Mouse (Mus musculus) CH12.LX (cell line): Measurements from ENCODE around the gene Dner. TPM values are rescaled to one million over a fixed set of nuclear protein-coding genes. Genes with fewer than 3 reads are reported as not detected.

Source experiments
- DNase-seq: peaks from one replicate; pipeline ENCODE4 v3.0.0-alpha.2; 2013; ENCODE audit errors: extremely low read depth
- H3K27ac ChIP-seq: 2 replicates; pipeline ENCODE4 v1.5.1; 2012; ENCODE audit warnings: low read depth, mild to moderate bottlenecking, control low read depth, moderate library complexity; ENCODE audit not compliant: insufficient read depth
- H3K27me3 ChIP-seq: replicated peaks from 2 replicates; pipeline ENCODE3; 2012; ENCODE audit warnings: inconsistent platforms
- H3K36me3 ChIP-seq, 2 experiments: replicated peaks in 1 of 2; 2 replicates each; pipeline versions ENCODE3 to v1.6.1; 2012; ENCODE audit warnings: inconsistent platforms in 1 of 2, low read length in 1 of 2, mild to moderate bottlenecking in 1 of 2, mixed read lengths in 1 of 2, moderate library complexity in 1 of 2; ENCODE audit not compliant: control insufficient read depth in 1 of 2, insufficient read depth in 1 of 2
- H3K4me1 ChIP-seq, 2 experiments: 2 replicates each; pipeline ENCODE4 v1.6.1; 2012; ENCODE audit warnings: inconsistent platforms in 1 of 2, moderate library complexity in 1 of 2; ENCODE audit not compliant: insufficient read depth in 2 of 2, control insufficient read depth in 1 of 2
- H3K4me2 ChIP-seq: 2 replicates; pipeline ENCODE4 v1.6.1; 2012; ENCODE audit warnings: low read depth, mild to moderate bottlenecking, control low read depth; ENCODE audit not compliant: poor library complexity, insufficient read depth, severe bottlenecking
- H3K4me3 ChIP-seq, 3 experiments: fragments of 150-350 bp in 1 of 3; sonication (generic) in 1 of 3; replicated peaks in 1 of 3; 2 replicates each; pipeline versions ENCODE3 to v1.5.1; 2011 to 2012; ENCODE audit warnings: low read depth in 2 of 3, low read length in 2 of 3, mild to moderate bottlenecking in 2 of 3, moderate library complexity in 2 of 3, control low read depth in 1 of 3, improper control_type of control experiment in 1 of 3, inconsistent platforms in 1 of 3, mixed read lengths in 1 of 3; ENCODE audit not compliant: poor library complexity in 1 of 3
- H3K79me2 ChIP-seq: replicated peaks from 2 replicates; pipeline ENCODE4 v1.6.1; 2012; ENCODE audit warnings: mild to moderate bottlenecking, moderate library complexity; ENCODE audit not compliant: control insufficient read depth, poor library complexity, insufficient read depth, severe bottlenecking; ENCODE audit errors: extremely low read depth
- H3K9ac ChIP-seq: 2 replicates; pipeline ENCODE4 v1.6.1; 2012; ENCODE audit warnings: low read depth, mild to moderate bottlenecking, control low read depth, moderate library complexity; ENCODE audit not compliant: insufficient read depth
- H3K9me3 ChIP-seq: replicated peaks from 2 replicates; pipeline ENCODE3; 2012; ENCODE audit warnings: low read length, inconsistent platforms, mixed read lengths
- CHD2 ChIP-seq: IDR thresholded peaks from 2 replicates; pipeline ENCODE4 v1.6.1; 2011; ENCODE audit warnings: low read length, improper control_type of control experiment
- CTCF ChIP-seq, 2 experiments: IDR thresholded peaks in 1 of 2; conservative IDR thresholded peaks in 1 of 2; 2 replicates each; pipeline ENCODE4 v1.5.1; 2011 to 2012; ENCODE audit warnings: low read depth in 2 of 2, low read length in 2 of 2, improper control_type of control experiment in 1 of 2, inconsistent platforms in 1 of 2, mild to moderate bottlenecking in 1 of 2, moderate library complexity in 1 of 2
- E2F4 ChIP-seq: IDR thresholded peaks from 2 replicates; pipeline ENCODE4 v1.6.1; 2011; ENCODE audit warnings: low read depth, low read length, improper control_type of control experiment; ENCODE audit not compliant: insufficient replicate concordance
- HCFC1 ChIP-seq: IDR thresholded peaks from 2 replicates; pipeline ENCODE4 v1.6.1; 2012; ENCODE audit warnings: low read depth, mild to moderate bottlenecking, inconsistent platforms, low read length, improper control_type of control experiment
- IRF4 ChIP-seq: IDR thresholded peaks from 2 replicates; pipeline ENCODE4 v1.6.1; 2014; ENCODE audit warnings: low read depth, mild to moderate bottlenecking, inconsistent platforms, low read length, improper control_type of control experiment
- JUN ChIP-seq: IDR thresholded peaks from 2 replicates; pipeline ENCODE4 v1.6.1; 2011; ENCODE audit warnings: low read depth, mild to moderate bottlenecking, low read length, improper control_type of control experiment, moderate library complexity; ENCODE audit not compliant: insufficient read depth
- JUND ChIP-seq: conservative IDR thresholded peaks from 2 replicates; pipeline ENCODE4 v1.6.1; 2011; ENCODE audit warnings: low read depth, low read length, improper control_type of control experiment
- KAT2A ChIP-seq: IDR thresholded peaks from 2 replicates; pipeline ENCODE4 v1.6.1; 2012; ENCODE audit warnings: low read length, improper control_type of control experiment, inconsistent platforms; ENCODE audit not compliant: insufficient replicate concordance
- MAZ ChIP-seq: IDR thresholded peaks from 2 replicates; pipeline ENCODE4 v1.6.1; 2012; ENCODE audit warnings: low read depth, mild to moderate bottlenecking, inconsistent platforms, low read length, improper control_type of control experiment, moderate library complexity
- MEF2A ChIP-seq: IDR thresholded peaks from 2 replicates; pipeline ENCODE4 v1.6.1; 2014; ENCODE audit warnings: low read depth, mild to moderate bottlenecking, inconsistent platforms, low read length, improper control_type of control experiment, borderline replicate concordance
- MXI1 ChIP-seq: IDR thresholded peaks from 2 replicates; pipeline ENCODE4 v1.6.1; 2011; ENCODE audit warnings: mild to moderate bottlenecking, low read depth, low read length, improper control_type of control experiment
- MYC ChIP-seq: IDR thresholded peaks from 2 replicates; pipeline ENCODE4 v1.6.1; 2011; ENCODE audit warnings: low read depth, mild to moderate bottlenecking, improper control_type of control experiment, low read length
- NRF1 ChIP-seq: IDR thresholded peaks from 2 replicates; pipeline ENCODE4 v1.6.1; 2014; ENCODE audit warnings: low read depth, mild to moderate bottlenecking, inconsistent platforms, low read length, improper control_type of control experiment, moderate library complexity
- PAX5 ChIP-seq: IDR thresholded peaks from 2 replicates; pipeline ENCODE4 v1.6.1; 2012; ENCODE audit warnings: low read length, inconsistent platforms, mixed read lengths
- POLR2AphosphoS2 ChIP-seq: IDR thresholded peaks from 2 replicates; pipeline ENCODE4 v1.6.1; 2011; ENCODE audit warnings: low read depth, low read length, improper control_type of control experiment
- RCOR1 ChIP-seq: conservative IDR thresholded peaks from 2 replicates; pipeline ENCODE4 v1.6.1; 2012; ENCODE audit warnings: low read depth, mild to moderate bottlenecking, inconsistent platforms, low read length, improper control_type of control experiment
- SMC3 ChIP-seq: IDR thresholded peaks from 2 replicates; pipeline ENCODE4 v1.6.1; 2011; ENCODE audit warnings: low read depth, low read length, improper control_type of control experiment
- TBP ChIP-seq: conservative IDR thresholded peaks from 2 replicates; pipeline ENCODE4 v1.6.1; 2011; ENCODE audit warnings: low read depth, low read length, improper control_type of control experiment
- TCF12 ChIP-seq: IDR thresholded peaks from 2 replicates; pipeline ENCODE4 v1.6.1; 2014; ENCODE audit warnings: low read depth, mild to moderate bottlenecking, inconsistent platforms, low read length, improper control_type of control experiment
- USF1 ChIP-seq: IDR thresholded peaks from 2 replicates; pipeline ENCODE4 v1.6.1; 2014; ENCODE audit warnings: low read depth, mild to moderate bottlenecking, inconsistent platforms, low read length, improper control_type of control experiment
- ZKSCAN1 ChIP-seq: IDR thresholded peaks from 2 replicates; pipeline ENCODE4 v1.6.1; 2012; ENCODE audit warnings: low read depth, inconsistent platforms, low read length, improper control_type of control experiment, borderline replicate concordance
- ZNF384 ChIP-seq: IDR thresholded peaks from 2 replicates; pipeline ENCODE4 v1.6.1; 2012; ENCODE audit warnings: low read depth, low read length, improper control_type of control experiment, inconsistent platforms
- dilution Hi-C: fragments of 300-500 bp; cut with MboI; formaldehyde crosslinking; loops from 2 replicates; pipeline ENCODE4 v1.14.3; 2020; ENCODE audit warnings: low sequenced_read_pairs; ENCODE audit not compliant: extremely low pct_unique_long_range_greater_than_20kb, extremely low pct_ligation_motif_present
- in situ Hi-C: fragments of 300-500 bp; cut with MboI; formaldehyde crosslinking; loops from 3 replicates; pipeline ENCODE4 v1.14.3; 2019; ENCODE audit warnings: low sequenced_read_pairs, low pct_ligation_motif_present, low pct_unique_long_range_greater_than_20kb, mixed read lengths
- polyA plus RNA-seq: library from polyadenylated mRNA; unstranded; fragments of >175 nt; gene quantifications from 2 replicates; pipeline ENCODE4 v1.2.1, GENCODE M21; 2012; ENCODE audit warnings: low read depth; ENCODE audit not compliant: insufficient read length
- total RNA-seq, 2 experiments: library from RNA; depleted of rRNA; stranded (reverse); fragments of 300-350 nt in 1 of 2; fragments of >200 nt in 1 of 2; gene quantifications; 2 replicates each; pipeline ENCODE4 v1.2.3; 2012 to 2014

The Dner gene
- total and polyA plus RNA-seq, 3 experiments = not detected

DNA sequence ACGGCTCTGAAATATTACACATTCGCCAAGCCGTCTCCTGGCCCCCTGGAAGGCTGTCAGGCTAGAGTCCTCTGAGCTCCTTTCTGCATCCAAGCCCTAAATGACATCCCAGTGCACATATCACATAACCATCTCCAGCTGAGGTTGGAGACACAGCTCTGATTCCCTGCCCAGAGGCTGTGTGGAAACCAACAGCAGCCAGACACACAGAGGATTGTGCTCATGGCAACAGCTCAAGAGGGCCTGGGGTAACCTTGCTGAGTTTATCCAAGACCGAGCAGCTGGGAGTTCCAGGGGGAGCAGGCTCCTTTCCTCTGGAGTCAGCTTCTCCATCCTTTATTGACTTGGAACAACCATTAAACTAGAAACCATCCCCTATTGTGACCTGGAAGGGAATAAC is 177.7 kb downstream of the Dner start:
- in situ Hi-C loops (no loop called here), dilution Hi-C loops (no loop called here)
- Histone ChIP-seq H3K4me3 (no peak overlapping the region), H3K9me3 (no peaks in the 10 kb centered on the region), H3K36me3 (no peaks in the 10 kb centered on the region), H3K4me1 (no peaks in the 10 kb centered on the region), H3K27ac (no peak overlapping the region), H3K79me2 (no peaks in the 10 kb centered on the region), H3K4me2 (no peak overlapping the region), H3K27me3 (no peaks in the 10 kb centered on the region), H3K9ac (no peak overlapping the region)
- TF ChIP-seq TCF12 (no peak), MEF2A (no peak), IRF4 (no peak), NRF1 (no peak), RCOR1 (no peak), POLR2AphosphoS2 (no peak), CTCF (conservative IDR thresholded peaks at IDR 0.05 in 1 of 2, IDR thresholded peaks at IDR 0.05 in 1 of 2; ENCODE audit: low read depth in 2 of 2, low read length in 2 of 2) (no peak), ZNF384 (no peak)
- DNase-seq = no peak

GRCm38 (mm10) chr1:84513201-84513600 is 182.8 kb downstream of the Dner start:
- in situ Hi-C loops = no loop called here
- Histone ChIP-seq H3K9ac (no peak overlapping the region), H3K4me3 (no peak overlapping the region), H3K9me3 (no peaks in the 10 kb centered on the region), H3K27ac (no peak overlapping the region), H3K4me2 (no peak overlapping the region), H3K36me3 (no peaks in the 10 kb centered on the region), H3K79me2 (no peaks in the 10 kb centered on the region), H3K4me1 (no peaks in the 10 kb centered on the region), H3K27me3 (no peaks in the 10 kb centered on the region)
- no peak for DNase-seq
- TF ChIP-seq HCFC1 = no peak
- no peak for TF ChIP-seq CTCF (conservative IDR thresholded peaks at IDR 0.05 in 1 of 2, IDR thresholded peaks at IDR 0.05 in 1 of 2; ENCODE audit: low read depth in 2 of 2, low read length in 2 of 2)
- no peak for TF ChIP-seq RCOR1
- TF ChIP-seq NRF1 = no peak
- TF ChIP-seq MYC = no peak
- no peak for TF ChIP-seq PAX5
- TF ChIP-seq ZNF384 = no peak
- TF ChIP-seq JUND = no peak
- no peak for TF ChIP-seq JUN
- no peak for TF ChIP-seq MXI1
- TF ChIP-seq SMC3 = no peak
- TF ChIP-seq MAZ = no peak
- TF ChIP-seq CHD2 = no peak
- TF ChIP-seq TBP = no peak
- TF ChIP-seq ZKSCAN1 = no peak
- no peak for TF ChIP-seq KAT2A
- TF ChIP-seq E2F4 = no peak
- TF ChIP-seq USF1 = no peak
- dilution Hi-C loops = no loop called here
